Mouse (Mus musculus) MEL (cell line): ENCODE measurements around the gene Meiob. TPM values are rescaled to one million over a fixed set of nuclear protein-coding genes. Genes with fewer than 3 reads are reported as not detected.

ENCODE experiments used
- DNase-seq: peaks from one replicate; pipeline ENCODE4 v3.0.0; 2011; ENCODE audit warnings: low read depth, low spot score
- H3K27ac ChIP-seq: 2 replicates; pipeline ENCODE4 v1.5.1; 2012; ENCODE audit warnings: low read depth, mild to moderate bottlenecking, control low read depth, low read length, moderate library complexity; ENCODE audit not compliant: control insufficient read depth
- H3K27me3 ChIP-seq, 2 experiments: fragments of 150-350 bp in 1 of 2; sonication (generic) in 1 of 2; 2 replicates each; pipeline ENCODE4 v1.6.1; 2012; ENCODE audit warnings: low read length in 2 of 2, mild to moderate bottlenecking in 2 of 2, improper control_type of control experiment in 1 of 2, moderate library complexity in 1 of 2; ENCODE audit not compliant: insufficient read depth in 2 of 2, control insufficient read depth in 1 of 2
- H3K36me3 ChIP-seq, 2 experiments: 2 replicates each; pipeline ENCODE4 v1.6.1; 2012 to 2014; ENCODE audit warnings: low read length in 2 of 2, improper control_type of control experiment in 1 of 2, inconsistent platforms in 1 of 2, mild to moderate bottlenecking in 1 of 2; ENCODE audit not compliant: insufficient read depth in 2 of 2, control insufficient read depth in 1 of 2
- H3K4me1 ChIP-seq, 2 experiments: fragments of 150-350 bp in 1 of 2; sonication (generic) in 1 of 2; 2 replicates each; pipeline ENCODE4 v1.6.1; 2012; ENCODE audit warnings: low read length in 2 of 2, improper control_type of control experiment in 1 of 2, mild to moderate bottlenecking in 1 of 2; ENCODE audit not compliant: insufficient read depth in 2 of 2, control insufficient read depth in 1 of 2
- H3K4me3 ChIP-seq, 2 experiments: fragments of 150-350 bp in 1 of 2; sonication (generic) in 1 of 2; 2 replicates each; pipeline ENCODE4 v1.5.1; 2012; ENCODE audit warnings: low read depth in 2 of 2, low read length in 2 of 2, mild to moderate bottlenecking in 2 of 2, moderate library complexity in 2 of 2, control low read depth in 1 of 2, improper control_type of control experiment in 1 of 2; ENCODE audit not compliant: control insufficient read depth in 1 of 2, insufficient read depth in 1 of 2
- H3K79me2 ChIP-seq: 2 replicates; pipeline ENCODE4 v1.6.1; 2012; ENCODE audit warnings: mild to moderate bottlenecking, low read length, moderate library complexity; ENCODE audit not compliant: control insufficient read depth, poor library complexity, insufficient read depth
- H3K9ac ChIP-seq: 2 replicates; pipeline ENCODE4 v1.6.1; 2012; ENCODE audit warnings: low read depth, mild to moderate bottlenecking, control low read depth, low read length, moderate library complexity; ENCODE audit not compliant: control insufficient read depth, poor library complexity, severe bottlenecking
- H3K9me3 ChIP-seq: fragments of 150-350 bp; sonication (generic); replicated peaks from 2 replicates; pipeline ENCODE4 v1.6.1; 2012; ENCODE audit warnings: mild to moderate bottlenecking, low read length, improper control_type of control experiment, moderate library complexity; ENCODE audit not compliant: insufficient read depth
- CHD2 ChIP-seq: IDR thresholded peaks from 2 replicates; pipeline ENCODE4 v1.6.1; 2011; ENCODE audit warnings: low read length, improper control_type of control experiment
- CTCF ChIP-seq, 3 experiments: IDR thresholded peaks in 2 of 3; conservative IDR thresholded peaks in 1 of 3; 2 replicates each; pipeline ENCODE4 v1.5.1; 2011 to 2012; ENCODE audit warnings: low read length in 3 of 3, low read depth in 2 of 3, mild to moderate bottlenecking in 2 of 3, improper control_type of control experiment in 1 of 3, inconsistent platforms in 1 of 3, mixed read lengths in 1 of 3, moderate library complexity in 1 of 3; ENCODE audit not compliant: control insufficient read depth in 1 of 3, insufficient read depth in 1 of 3, poor library complexity in 1 of 3, severe bottlenecking in 1 of 3
- HCFC1 ChIP-seq: IDR thresholded peaks from 2 replicates; pipeline ENCODE4 v1.6.1; 2012; ENCODE audit warnings: low read depth, mild to moderate bottlenecking, inconsistent platforms, low read length, improper control_type of control experiment, moderate library complexity
- KAT2A ChIP-seq: conservative IDR thresholded peaks from 2 replicates; pipeline ENCODE4 v1.6.1; 2012; ENCODE audit warnings: low read depth, low read length, improper control_type of control experiment, inconsistent platforms
- MAFK ChIP-seq: IDR thresholded peaks from 2 replicates; pipeline ENCODE4 v1.6.1; 2011; ENCODE audit warnings: low read depth, mild to moderate bottlenecking, low read length, improper control_type of control experiment, borderline replicate concordance
- MAZ ChIP-seq: IDR thresholded peaks from 2 replicates; pipeline ENCODE4 v1.6.1; 2012; ENCODE audit warnings: low read depth, mild to moderate bottlenecking, inconsistent platforms, low read length, improper control_type of control experiment
- MYB ChIP-seq: IDR thresholded peaks from 2 replicates; pipeline ENCODE4 v1.6.1; 2011; ENCODE audit warnings: mild to moderate bottlenecking, low read depth, low read length, improper control_type of control experiment
- MYC ChIP-seq: IDR thresholded peaks from 2 replicates; pipeline ENCODE4 v1.6.1; 2011; ENCODE audit warnings: low read depth, mild to moderate bottlenecking, low read length, improper control_type of control experiment, moderate library complexity
- NRF1 ChIP-seq: IDR thresholded peaks from 2 replicates; pipeline ENCODE4 v1.6.1; 2014; ENCODE audit warnings: low read depth, mild to moderate bottlenecking, inconsistent platforms, low read length, improper control_type of control experiment, moderate library complexity; ENCODE audit not compliant: poor library complexity, insufficient read depth, severe bottlenecking
- POLR2A ChIP-seq, 2 experiments: IDR thresholded peaks; 2 replicates each; pipeline ENCODE4 v1.6.1; 2011 to 2012; ENCODE audit warnings: low read length in 2 of 2, mild to moderate bottlenecking in 2 of 2, control low read depth in 1 of 2, improper control_type of control experiment in 1 of 2, low read depth in 1 of 2, moderate library complexity in 1 of 2; ENCODE audit not compliant: control insufficient read depth in 1 of 2, insufficient read depth in 1 of 2, poor library complexity in 1 of 2
- POLR2AphosphoS5 ChIP-seq: IDR thresholded peaks from 2 replicates; pipeline ENCODE4 v1.6.1; 2012; ENCODE audit warnings: low read depth, borderline replicate concordance, mild to moderate bottlenecking, inconsistent platforms, low read length, moderate library complexity, mixed read lengths
- RAD21 ChIP-seq: IDR thresholded peaks from 2 replicates; pipeline ENCODE4 v1.6.1; 2011; ENCODE audit warnings: mild to moderate bottlenecking, low read depth, low read length, improper control_type of control experiment
- RCOR1 ChIP-seq: IDR thresholded peaks from 2 replicates; pipeline ENCODE4 v1.6.1; 2012; ENCODE audit warnings: low read depth, mild to moderate bottlenecking, inconsistent platforms, low read length, improper control_type of control experiment
- SIN3A ChIP-seq: IDR thresholded peaks from 2 replicates; pipeline ENCODE4 v1.6.1; 2012; ENCODE audit warnings: low read length, improper control_type of control experiment, inconsistent platforms
- TBP ChIP-seq: IDR thresholded peaks from 2 replicates; pipeline ENCODE4 v1.8.0; 2011; ENCODE audit warnings: low read depth, low read length, improper control_type of control experiment
- TCF12 ChIP-seq: IDR thresholded peaks from 2 replicates; pipeline ENCODE4 v1.6.1; 2014; ENCODE audit warnings: low read depth, mild to moderate bottlenecking, inconsistent platforms, low read length, improper control_type of control experiment, moderate library complexity
- USF1 ChIP-seq: IDR thresholded peaks from 2 replicates; pipeline ENCODE4 v1.6.1; 2014; ENCODE audit warnings: low read depth, mild to moderate bottlenecking, inconsistent platforms, low read length, improper control_type of control experiment, moderate library complexity
- ZC3H11A ChIP-seq: IDR thresholded peaks from 2 replicates; pipeline ENCODE4 v1.6.1; 2012; ENCODE audit warnings: low read depth, mild to moderate bottlenecking, inconsistent platforms, low read length, improper control_type of control experiment
- ZNF384 ChIP-seq: IDR thresholded peaks from 2 replicates; pipeline ENCODE4 v1.6.1; 2012; ENCODE audit warnings: low read depth, mild to moderate bottlenecking, inconsistent platforms, low read length, improper control_type of control experiment
- polyA plus RNA-seq, 2 experiments: library from polyadenylated mRNA; stranded (reverse) in 1 of 2; unstranded in 1 of 2; fragments of >175 nt in 1 of 2; fragments of >200 nt in 1 of 2; gene quantifications; 2 replicates each; pipeline versions ENCODE4 v1.2.1 to v1.2.4; 2012; ENCODE audit warnings: low replicate concordance in 2 of 2, low read depth in 1 of 2; ENCODE audit not compliant: insufficient read length in 2 of 2, insufficient read depth in 1 of 2, missing spikeins in 1 of 2
- total RNA-seq: library from RNA; depleted of rRNA; stranded (reverse); fragments of 300-350 nt; gene quantifications from 2 replicates; pipeline ENCODE4 v1.2.3, GENCODE M21; 2012

Gene Meiob
- total and polyA plus RNA-seq, 3 experiments: 0.11 to 0.15 TPM; not detected in 1

DNA sequence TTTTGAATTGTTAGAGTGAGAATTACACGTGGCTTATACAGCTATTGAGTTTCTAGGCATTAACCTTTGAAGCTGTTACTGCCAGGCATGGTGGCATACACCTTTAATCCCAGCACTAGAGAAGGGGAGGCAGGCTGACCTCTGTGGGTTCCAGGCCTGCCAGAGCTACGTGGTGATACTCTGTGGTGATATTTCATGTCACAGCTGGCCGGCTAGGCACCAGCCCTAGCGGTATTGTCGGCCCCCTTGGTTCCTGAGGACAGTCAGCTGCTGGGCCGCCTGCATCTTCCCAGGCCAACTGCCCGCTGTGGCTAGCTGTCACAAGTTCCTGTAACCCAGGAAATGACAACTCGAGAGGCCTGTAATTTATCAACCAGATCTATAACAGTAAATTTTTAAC lies 11.9 kb upstream of the Meiob start:
- Histone ChIP-seq H3K9ac (no peak overlapping the region), H3K36me3 (peaks cover 0 to under 1% of the 10 kb centered on the region in 2 experiments; a peak in 2 of 4 replicates), H3K4me3 (no peak overlapping the region), H3K79me2 (no peaks in the 10 kb centered on the region), H3K4me1 (peaks cover 0 to 2% of the 10 kb centered on the region in 2 experiments; a peak in 2 of 4 replicates), H3K27ac (no peak overlapping the region), H3K9me3 (no peaks in the 10 kb centered on the region), H3K27me3 (peaks cover 3 to 6% of the 10 kb centered on the region in 2 experiments; a peak in 3 of 4 replicates)
- no peak for DNase-seq
- TF ChIP-seq CHD2: no peak
- no peak for TF ChIP-seq RCOR1
- TF ChIP-seq TBP: no peak
- TF ChIP-seq HCFC1: no peak
- TF ChIP-seq MAZ: no peak
- no peak for TF ChIP-seq MYB
- no peak for TF ChIP-seq RAD21
- no peak for TF ChIP-seq ZNF384

DNA sequence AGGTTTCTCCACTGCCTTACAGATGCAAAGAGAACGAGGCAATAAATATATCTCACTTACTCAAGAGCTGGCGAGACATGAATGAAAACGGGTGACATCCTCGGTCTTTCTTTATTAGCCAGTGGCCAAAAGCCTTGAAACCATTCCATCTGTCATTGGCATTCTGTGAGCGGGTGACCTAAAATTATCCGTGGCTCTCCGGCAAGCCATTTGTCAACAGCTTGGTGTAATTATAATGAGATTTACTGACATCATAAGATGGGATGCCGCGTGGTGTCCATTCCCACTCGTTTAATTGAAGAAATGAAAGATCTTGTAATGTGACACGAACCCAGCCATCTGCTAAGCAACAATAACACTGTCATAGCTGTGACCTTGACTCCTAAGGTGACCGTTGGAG lies 9.3 kb upstream of the Meiob start:
- no peak for TF ChIP-seq MYC
- TF ChIP-seq MAZ: no peak
- no peak for TF ChIP-seq POLR2A (IDR thresholded peaks at IDR 0.05; ENCODE audit: control insufficient read depth in 1 of 2, insufficient read depth in 1 of 2, low read depth in 1 of 2, low read length in 2 of 2, poor library complexity in 1 of 2)
- no peak for TF ChIP-seq NRF1
- no peak for TF ChIP-seq USF1
- TF ChIP-seq SIN3A: no peak
- TF ChIP-seq HCFC1: no peak
- TF ChIP-seq POLR2AphosphoS5: no peak
- no peak for TF ChIP-seq TCF12
- TF ChIP-seq ZC3H11A: no peak
- no peak for TF ChIP-seq MYB
- no peak for TF ChIP-seq ZNF384
- TF ChIP-seq CTCF (IDR thresholded peaks at IDR 0.05 in 2 of 3, conservative IDR thresholded peaks at IDR 0.05 in 1 of 3; ENCODE audit: control insufficient read depth in 1 of 3, insufficient read depth in 1 of 3, low read depth in 2 of 3, low read length in 3 of 3, poor library complexity in 1 of 3, severe bottlenecking in 1 of 3): no peak
- TF ChIP-seq MAFK: no peak
- TF ChIP-seq KAT2A: no peak
- Histone ChIP-seq H3K27ac (no peak overlapping the region), H3K4me1 (peaks cover 0 to 11% of the 10 kb centered on the region in 2 experiments; a peak in 2 of 4 replicates), H3K4me3 (no peak overlapping the region), H3K27me3 (peaks cover 3 to 6% of the 10 kb centered on the region in 2 experiments; a peak in 3 of 4 replicates), H3K9me3 (no peaks in the 10 kb centered on the region), H3K36me3 (peaks cover 0 to 5% of the 10 kb centered on the region in 2 experiments; a peak in 2 of 4 replicates), H3K9ac (no peak overlapping the region), H3K79me2 (no peaks in the 10 kb centered on the region)
- no peak for DNase-seq
